Mouse (Mus musculus): ENCODE results near the gene Hmx2. TPM values are rescaled to one million over a fixed set of nuclear protein-coding genes. Genes with fewer than 3 reads are reported as not detected.

Gene Hmx2
- polyA plus RNA-seq, 1 experiment from 2014 or later, result 0.91 TPM

- H3K9ac ChIP-seq (replicated peaks; ENCODE audit: low read depth, low read length), result no peak overlapping the region
- H3K36me3 ChIP-seq (ENCODE audit: control insufficient read depth, insufficient read depth), result no peaks in the 10 kb centered on the region
- H3K27me3 ChIP-seq (replicated peaks; ENCODE audit: control insufficient read depth, insufficient read depth, low read length), result peaks cover 63% of the 10 kb centered on the region
- under 1% methylated on average over 68 of the region's 68 CpGs for WGBS
- ATAC-seq, result no peak
- no peak overlapping the region for H3K4me3 ChIP-seq (replicated peaks; ENCODE audit: low read length)
- no peak overlapping the region for H3K27ac ChIP-seq (ENCODE audit: low read length)
- H3K4me2 ChIP-seq (ENCODE audit: low read length), result no peak overlapping the region
- H3K4me1 ChIP-seq (replicated peaks; ENCODE audit: control insufficient read depth, insufficient read depth, low read length), result peaks cover 15% of the 10 kb centered on the region
- H3K9me3 ChIP-seq (ENCODE audit: control insufficient read depth, low read length), result no peaks in the 10 kb centered on the region
Observed at GRCm38 (mm10) chr7:131555301-131556081, 6.9 kb downstream of the Hmx2 start.

GRCm38 (mm10) chr7:131556116-131556515 is 7.5 kb downstream of the Hmx2 start:
- H3K4me2 ChIP-seq (ENCODE audit: low read length), result no peak overlapping the region
- H3K4me1 ChIP-seq (replicated peaks; ENCODE audit: control insufficient read depth, insufficient read depth, low read length), result peaks cover 20% of the 10 kb centered on the region
- ATAC-seq, result no peak
- H3K27ac ChIP-seq (ENCODE audit: low read length), result no peak overlapping the region
- H3K4me3 ChIP-seq (replicated peaks; ENCODE audit: low read length), result no peak overlapping the region
- H3K9ac ChIP-seq (replicated peaks; ENCODE audit: low read depth, low read length), result no peak overlapping the region
- peaks cover 57% of the 10 kb centered on the region for H3K27me3 ChIP-seq (replicated peaks; ENCODE audit: control insufficient read depth, insufficient read depth, low read length)
- H3K9me3 ChIP-seq (ENCODE audit: control insufficient read depth, low read length), result no peaks in the 10 kb centered on the region
- WGBS, result 2% methylated on average over 9 of the region's 9 CpGs
- no peaks in the 10 kb centered on the region for H3K36me3 ChIP-seq (ENCODE audit: control insufficient read depth, insufficient read depth)

DNA sequence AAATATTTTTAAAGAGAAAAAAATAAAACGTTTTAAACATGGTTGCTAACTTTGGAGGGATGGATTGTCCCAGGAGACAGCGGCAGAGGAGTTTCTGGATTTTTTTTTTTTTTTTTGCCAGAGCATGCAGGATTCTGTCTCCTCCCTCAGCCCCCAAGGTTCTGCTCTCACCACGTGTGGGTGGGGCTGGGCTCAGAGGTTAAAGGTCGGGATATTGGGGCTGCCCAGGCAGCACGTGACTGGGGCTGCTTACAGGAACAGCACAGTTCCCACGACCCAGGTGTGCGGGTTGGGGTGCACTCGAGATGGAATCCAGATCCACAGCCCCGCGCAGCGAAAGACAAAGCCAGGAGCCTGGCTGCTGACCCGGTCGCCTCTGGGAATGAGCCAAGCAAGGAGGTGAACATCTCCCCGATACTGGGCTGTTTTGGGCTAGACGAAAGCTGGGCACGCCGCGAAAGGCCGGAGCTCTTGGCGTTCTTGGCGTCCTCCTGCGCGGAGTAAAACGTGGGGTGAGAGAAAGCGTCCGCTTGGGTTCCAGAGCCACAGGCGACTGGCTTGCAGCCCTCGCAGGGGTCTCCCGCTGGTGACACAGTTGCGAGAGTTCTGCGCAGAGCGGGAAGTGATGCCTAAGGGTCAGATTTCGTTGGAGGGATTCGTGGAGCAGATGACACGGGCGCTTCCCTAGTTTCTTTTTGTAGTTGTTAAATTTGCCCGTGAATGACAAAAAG is 8.1 kb downstream of the Hmx2 start:
- Histone ChIP-seq H3K9me3 (ENCODE audit: control insufficient read depth, low read length) (no peaks in the 10 kb centered on the region), H3K4me3 (replicated peaks; ENCODE audit: low read length) (no peak overlapping the region), H3K4me2 (ENCODE audit: low read length) (no peak overlapping the region), H3K27me3 (replicated peaks; ENCODE audit: control insufficient read depth, insufficient read depth, low read length) (peaks cover 51% of the 10 kb centered on the region), H3K36me3 (ENCODE audit: control insufficient read depth, insufficient read depth) (no peaks in the 10 kb centered on the region), H3K4me1 (replicated peaks; ENCODE audit: control insufficient read depth, insufficient read depth, low read length) (peaks cover 23% of the 10 kb centered on the region), H3K27ac (ENCODE audit: low read length) (no peak overlapping the region), H3K9ac (replicated peaks; ENCODE audit: low read depth, low read length) (no peak overlapping the region)
- no peak for ATAC-seq
- WGBS, result under 1% methylated on average over 37 of the region's 37 CpGs

GRCm38 (mm10) chr7:131557751-131558150 is 9.2 kb downstream of the Hmx2 start:
- no peak overlapping the region for H3K4me2 ChIP-seq (ENCODE audit: low read length)
- H3K27ac ChIP-seq (ENCODE audit: low read length), result no peak overlapping the region
- 37% methylated on average over 2 of the region's 2 CpGs for WGBS
- H3K4me3 ChIP-seq (replicated peaks; ENCODE audit: low read length), result no peak overlapping the region
- H3K4me1 ChIP-seq (replicated peaks; ENCODE audit: control insufficient read depth, insufficient read depth, low read length), result peaks cover 27% of the 10 kb centered on the region
- H3K27me3 ChIP-seq (replicated peaks; ENCODE audit: control insufficient read depth, insufficient read depth, low read length), result peaks cover 42% of the 10 kb centered on the region
- H3K9ac ChIP-seq (replicated peaks; ENCODE audit: low read depth, low read length), result no peak overlapping the region
- no peaks in the 10 kb centered on the region for H3K9me3 ChIP-seq (ENCODE audit: control insufficient read depth, low read length)
- H3K36me3 ChIP-seq (ENCODE audit: control insufficient read depth, insufficient read depth), result no peaks in the 10 kb centered on the region
- no peak for ATAC-seq

- under 1% methylated on average over 48 of the region's 51 CpGs for WGBS
- peaks cover 26% of the 10 kb centered on the region for H3K27me3 ChIP-seq (replicated peaks; ENCODE audit: control insufficient read depth, insufficient read depth, low read length)
- H3K36me3 ChIP-seq (ENCODE audit: control insufficient read depth, insufficient read depth), result peaks cover 6% of the 10 kb centered on the region; the same call in 1 of the 2 replicates
- H3K4me2 ChIP-seq (ENCODE audit: low read length), result peak within 1 kb of the TSS; percentile 84
- no peaks in the 10 kb centered on the region for H3K9me3 ChIP-seq (ENCODE audit: control insufficient read depth, low read length)
- ATAC-seq, result peak; percentile 99
- peak within 1 kb of the TSS; percentile 79 for H3K9ac ChIP-seq (replicated peaks; ENCODE audit: low read depth, low read length)
- peak within 1 kb of the TSS; percentile 70 for H3K4me3 ChIP-seq (replicated peaks; ENCODE audit: low read length)
- peak within 1 kb of the TSS; percentile 91 for H3K27ac ChIP-seq (ENCODE audit: low read length)
- peaks cover 18% of the 10 kb centered on the region for H3K4me1 ChIP-seq (replicated peaks; ENCODE audit: control insufficient read depth, insufficient read depth, low read length)
Observed at GRCm38 (mm10) chr7:131559986-131560696, 11.6 kb downstream of the Hmx2 start, which contains the start of gene Bub3. Gene Bub3 (plus strand): TSS chr7:131560222.

GRCm38 (mm10) chr7:131560697-131561042 is 12.1 kb downstream of the Hmx2 start:
- under 1% methylated on average over 14 of the region's 14 CpGs for WGBS
- Histone ChIP-seq H3K27me3 (replicated peaks; ENCODE audit: control insufficient read depth, insufficient read depth, low read length) (peaks cover 21% of the 10 kb centered on the region), H3K4me2 (ENCODE audit: low read length) (peak overlapping the region; percentile 84), H3K27ac (ENCODE audit: low read length) (peak overlapping the region; percentile 91), H3K36me3 (ENCODE audit: control insufficient read depth, insufficient read depth) (peaks cover 7% of the 10 kb centered on the region; the same call in 1 of the 2 replicates), H3K4me1 (replicated peaks; ENCODE audit: control insufficient read depth, insufficient read depth, low read length) (peaks cover 16% of the 10 kb centered on the region), H3K9me3 (ENCODE audit: control insufficient read depth, low read length) (no peaks in the 10 kb centered on the region), H3K4me3 (replicated peaks; ENCODE audit: low read length) (peak overlapping the region; percentile 70), H3K9ac (replicated peaks; ENCODE audit: low read depth, low read length) (peak overlapping the region; percentile 79)
- ATAC-seq, result peak; percentile 27

DNA sequence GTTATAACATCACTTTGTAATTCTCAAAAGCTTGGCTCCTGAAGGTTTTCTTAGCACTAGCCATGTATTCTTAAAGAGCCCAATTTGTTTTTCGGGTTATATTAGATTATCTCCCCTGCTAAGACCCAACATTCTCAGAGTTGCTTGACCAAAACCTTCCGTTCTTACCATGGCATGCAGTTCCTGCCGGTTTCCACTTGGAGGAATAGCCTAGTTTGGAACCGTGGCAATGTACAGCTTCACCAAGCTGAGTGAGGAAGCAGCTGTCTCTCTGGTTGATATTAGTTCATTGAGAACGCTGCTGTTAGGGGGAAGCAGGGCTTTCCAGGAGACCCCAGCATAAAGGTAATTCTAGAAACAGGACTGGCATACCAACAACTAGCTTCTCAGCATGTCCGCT is 26.7 kb downstream of the Hmx2 start:
- H3K27me3 ChIP-seq (replicated peaks; ENCODE audit: control insufficient read depth, insufficient read depth, low read length), result 0 out of 2 replicates have a peak, but pooled peaks cover 2% of the 10 kb centered on the region
- H3K36me3 ChIP-seq (ENCODE audit: control insufficient read depth, insufficient read depth), result peaks cover 10% of the 10 kb centered on the region
- H3K4me1 ChIP-seq (replicated peaks; ENCODE audit: control insufficient read depth, insufficient read depth, low read length), result no peaks in the 10 kb centered on the region
- no peak overlapping the region for H3K9ac ChIP-seq (replicated peaks; ENCODE audit: low read depth, low read length)
- no peaks in the 10 kb centered on the region for H3K9me3 ChIP-seq (ENCODE audit: control insufficient read depth, low read length)
- H3K4me2 ChIP-seq (ENCODE audit: low read length), result no peak overlapping the region
- ATAC-seq, result no peak
- no peak overlapping the region for H3K27ac ChIP-seq (ENCODE audit: low read length)
- no peak overlapping the region for H3K4me3 ChIP-seq (replicated peaks; ENCODE audit: low read length)
- 82% methylated on average over 6 of the region's 6 CpGs for WGBS

DNA sequence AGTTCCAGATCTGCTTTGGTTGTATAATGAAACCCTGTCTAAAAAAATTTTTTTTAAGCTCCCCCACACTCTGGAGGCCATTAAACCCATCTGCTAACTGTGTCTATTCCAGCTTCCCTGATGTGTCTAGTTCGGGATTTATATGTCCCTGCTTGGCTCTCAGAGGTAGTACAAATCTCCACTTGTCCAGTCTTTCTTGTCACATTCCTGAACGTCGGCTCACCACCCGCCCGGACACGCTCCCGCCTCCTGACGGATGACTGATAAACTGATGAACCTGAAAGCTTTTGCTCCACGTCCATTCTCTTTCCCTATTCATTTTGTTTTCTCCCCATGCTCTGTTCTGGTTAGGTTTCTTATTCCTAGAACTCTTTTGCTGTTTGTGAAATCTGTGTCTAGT is 33.6 kb downstream of the Hmx2 start:
- Histone ChIP-seq H3K27ac (ENCODE audit: low read length) (no peak overlapping the region), H3K36me3 (ENCODE audit: control insufficient read depth, insufficient read depth) (no peaks in the 10 kb centered on the region), H3K4me2 (ENCODE audit: low read length) (no peak overlapping the region), H3K27me3 (replicated peaks; ENCODE audit: control insufficient read depth, insufficient read depth, low read length) (peaks cover 10% of the 10 kb centered on the region), H3K9me3 (ENCODE audit: control insufficient read depth, low read length) (no peaks in the 10 kb centered on the region), H3K4me1 (replicated peaks; ENCODE audit: control insufficient read depth, insufficient read depth, low read length) (no peaks in the 10 kb centered on the region), H3K4me3 (replicated peaks; ENCODE audit: low read length) (no peak overlapping the region), H3K9ac (replicated peaks; ENCODE audit: low read depth, low read length) (no peak overlapping the region)
- ATAC-seq, result no peak
- 80% methylated on average over 9 of the region's 9 CpGs for WGBS

DNA sequence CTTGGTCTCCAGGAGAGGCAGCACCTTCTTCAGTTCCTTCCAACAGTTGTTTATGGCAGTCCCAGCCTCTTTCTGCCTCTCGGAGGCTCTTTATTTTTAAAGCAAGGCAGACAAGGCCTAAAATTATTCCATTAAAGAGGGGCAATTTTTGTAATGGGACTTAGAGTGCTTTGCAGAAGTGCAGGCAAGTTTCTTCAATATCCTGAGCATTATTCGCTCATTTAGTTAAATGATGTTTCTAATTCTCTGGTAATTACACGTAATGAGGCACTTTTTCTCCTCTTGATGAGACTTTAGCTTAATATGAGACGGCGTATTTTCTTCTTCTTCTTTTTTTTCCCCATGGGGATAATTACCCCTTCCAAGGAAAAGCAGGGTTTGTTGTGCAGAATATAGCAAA is 37.0 kb downstream of the Hmx2 start:
- Histone ChIP-seq H3K4me3 (replicated peaks; ENCODE audit: low read length) (no peak overlapping the region), H3K9ac (replicated peaks; ENCODE audit: low read depth, low read length) (no peak overlapping the region), H3K4me2 (ENCODE audit: low read length) (no peak overlapping the region), H3K36me3 (ENCODE audit: control insufficient read depth, insufficient read depth) (no peaks in the 10 kb centered on the region), H3K9me3 (ENCODE audit: control insufficient read depth, low read length) (no peaks in the 10 kb centered on the region), H3K4me1 (replicated peaks; ENCODE audit: control insufficient read depth, insufficient read depth, low read length) (no peaks in the 10 kb centered on the region), H3K27ac (ENCODE audit: low read length) (no peak overlapping the region), H3K27me3 (replicated peaks; ENCODE audit: control insufficient read depth, insufficient read depth, low read length) (peaks cover 25% of the 10 kb centered on the region)
- peak; percentile 40; the same call in 1 of the 2 replicates for ATAC-seq
- 45% methylated on average over 5 of the region's 5 CpGs for WGBS
